Mouse (Mus musculus): Measurements from ENCODE around the gene Irs4.

DNA sequence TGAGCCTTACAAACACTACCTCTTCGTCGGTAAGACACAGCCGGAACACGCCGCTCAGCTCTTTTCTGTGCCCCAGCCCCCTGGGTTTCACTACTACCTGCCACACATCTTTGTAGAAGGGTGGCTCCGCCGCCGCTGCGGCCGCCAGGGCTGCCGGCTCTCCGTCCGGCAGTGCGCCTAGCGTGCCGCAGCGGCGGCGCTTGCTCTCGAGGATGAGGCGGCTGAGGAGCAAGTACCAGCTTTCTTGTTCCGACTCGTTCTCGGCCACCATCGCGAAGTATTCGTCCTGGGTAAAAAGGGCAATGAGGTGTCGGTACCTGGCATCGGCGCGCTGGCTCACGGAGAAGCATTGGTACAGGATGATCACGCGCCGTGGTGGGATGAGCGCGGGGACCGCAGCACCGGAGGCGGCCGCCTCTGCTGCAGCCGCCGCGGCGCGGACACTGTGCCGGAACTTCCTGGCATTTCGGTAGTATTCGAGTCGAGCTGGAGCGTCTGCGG, 622 bp downstream of the Irs4 start:
- TF ChIP-seq EP300 (IDR thresholded peaks at IDR 0.05; ENCODE audit: insufficient read depth, low read depth, low read length) (no peak), CTCF (IDR thresholded peaks at IDR 0.05; ENCODE audit: low read depth, low read length) (no peak)
